Mouse (Mus musculus) neural tube, postnatal 0 days (tissue): ENCODE measurements around the gene Zic1. TPM values are rescaled to one million over a fixed set of nuclear protein-coding genes. Genes with fewer than 3 reads are reported as not detected.

Experiments used
- polyA plus RNA-seq: library from polyadenylated mRNA; unstranded; fragments of >200 nt; fragmentation: Nextera tagmentation; extraction: Ambion mirVana; gene quantifications from 2 replicates; pipeline ENCODE4 v1.2.1, GENCODE M21; 2015

Zic1 gene
- polyA plus RNA-seq: 11.3 and 13.2 TPM in 2 replicates

DNA sequence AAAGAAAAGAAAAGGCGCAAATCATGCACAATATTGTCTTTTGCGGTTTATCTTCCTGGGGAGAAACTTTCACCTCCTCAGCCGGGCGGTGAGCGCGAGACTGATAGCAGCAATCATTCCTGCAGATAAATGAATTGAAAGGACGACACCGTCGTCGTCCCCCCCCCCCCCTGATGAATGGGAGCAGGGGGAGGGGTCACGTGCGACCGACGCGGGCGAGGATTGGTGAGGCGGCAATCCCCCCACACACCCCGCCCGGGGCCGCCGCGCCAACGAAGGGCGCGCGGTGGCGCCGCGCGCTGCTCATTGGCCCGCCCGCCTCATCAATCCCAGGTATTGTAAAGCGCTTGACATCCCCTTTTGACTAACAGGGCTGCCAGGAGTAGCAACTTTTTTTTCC lies at the start of gene Zic1:
TSS of gene Zic1 (minus strand) at position 147 of the 400 bp plus-strand sequence.

DNA sequence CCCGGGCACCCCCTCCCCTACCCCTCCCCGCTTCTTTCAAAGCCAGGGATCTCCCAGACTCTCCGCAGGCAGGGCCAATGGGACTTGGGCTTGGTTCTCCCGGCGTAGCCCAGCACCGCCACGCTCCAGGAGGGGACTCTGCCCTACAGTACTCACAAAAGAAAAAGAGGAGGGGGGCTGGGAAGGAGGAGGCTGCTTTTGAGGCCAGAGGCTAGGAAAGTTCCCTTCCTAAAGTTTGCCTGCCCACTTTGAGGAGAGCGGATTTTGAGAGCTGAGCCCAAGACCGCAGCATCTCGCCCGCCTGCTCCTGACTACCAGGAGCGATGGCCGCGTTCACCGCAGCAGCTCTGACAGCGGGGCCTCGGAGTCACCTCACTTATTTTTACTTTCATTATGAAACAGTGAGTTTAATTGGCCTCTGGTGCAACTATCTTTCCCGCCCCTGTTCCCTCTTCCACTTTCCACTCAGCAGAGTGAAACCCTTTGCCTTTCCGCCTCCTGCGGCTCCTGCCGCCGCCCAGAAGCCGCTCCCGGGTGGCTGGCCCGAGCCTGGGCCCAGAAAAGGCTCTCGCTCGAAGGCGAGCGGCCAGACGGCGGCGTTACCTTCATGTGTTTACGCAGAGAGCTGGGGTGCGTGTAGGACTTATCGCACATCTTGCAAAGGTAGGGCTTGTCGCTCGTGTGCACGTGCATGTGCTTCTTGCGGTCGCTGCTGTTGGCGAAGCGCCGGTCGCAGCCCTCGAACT lies 3.6 kb downstream of the Zic1 start, which contains the start of gene Zic4:
TSS of gene Zic4 (plus strand) at position 558 of the 746 bp plus-strand sequence.

Other genes starting within 250 kb of the Zic1 start
- 24.5 and 28.5 TPM in 2 replicates for gene Zic4, start 3.4 kb downstream of the Zic1 start, polyA plus RNA-seq